Mouse (Mus musculus) hindbrain, postnatal 0 days (tissue): ENCODE data around the gene Grik1. TPM values are rescaled to one million over a fixed set of nuclear protein-coding genes. Genes with fewer than 3 reads are reported as not detected.

Experiments used
- ATAC-seq: fragments of 200-750 bp; cut with Nextera tagmentation; 2 replicates; pipeline ENCODE4 v1.8.0; 2017; ENCODE audit warnings: mild to moderate bottlenecking, moderate TSS enrichment, moderate library complexity
- DNase-seq: peaks from one replicate; pipeline ENCODE4 v3.0.0-alpha.2; 2015; ENCODE audit warnings: low spot score
- H3K27ac ChIP-seq: fragments of 300-500 bp; sonication (generic); 2 replicates; pipeline ENCODE4 v1.5.1; 2014; ENCODE audit warnings: mild to moderate bottlenecking
- H3K27me3 ChIP-seq: fragments of 300-500 bp; sonication (generic); 2 replicates; pipeline ENCODE4 v1.6.1; 2014; ENCODE audit warnings: low read length, mixed read lengths; ENCODE audit not compliant: insufficient read depth
- H3K36me3 ChIP-seq: fragments of 300-500 bp; sonication (generic); 2 replicates; pipeline ENCODE4 v1.6.1; 2014; ENCODE audit warnings: low read length, mixed read lengths; ENCODE audit not compliant: insufficient read depth
- H3K4me1 ChIP-seq: fragments of 300-500 bp; sonication (generic); 2 replicates; pipeline ENCODE4 v1.6.1; 2014; ENCODE audit warnings: antibody characterized with exemption, low read length, mixed read lengths; ENCODE audit not compliant: insufficient read depth
- H3K4me2 ChIP-seq: fragments of 300-500 bp; sonication (generic); 2 replicates; pipeline ENCODE4 v1.6.1; 2014; ENCODE audit warnings: low read depth, mild to moderate bottlenecking, low read length, moderate library complexity, mixed read lengths
- H3K4me3 ChIP-seq: fragments of 300-500 bp; sonication (generic); 2 replicates; pipeline ENCODE4 v1.5.1; 2014; ENCODE audit warnings: low read length
- H3K9ac ChIP-seq: fragments of 300-500 bp; sonication (generic); replicated peaks from 2 replicates; pipeline ENCODE4 v1.6.1; 2014; ENCODE audit warnings: mild to moderate bottlenecking, low read length, moderate library complexity, mixed read lengths
- H3K9me3 ChIP-seq: fragments of 300-500 bp; sonication (generic); 2 replicates; pipeline ENCODE4 v1.6.1; 2016; ENCODE audit warnings: low read length, mixed read lengths
- CTCF ChIP-seq: IDR thresholded peaks from 2 replicates; pipeline ENCODE4 v1.5.1; 2016; ENCODE audit warnings: antibody characterized with exemption, control low read depth, low read depth
- WGBS: fragments of 180-500 bp; shearing (Covaris S2); extraction: QIAGEN DNeasy Blood & Tissue Kit; methylation state at CpG from one replicate; pipeline ENCODE4 v1.1.7; 2014; 5-methylcytosine and 5-hydroxymethylcytosine counted together
- polyA plus RNA-seq: library from polyadenylated mRNA; unstranded; fragments of >200 nt; fragmentation: Nextera tagmentation; extraction: Ambion mirVana; gene quantifications from 2 replicates; pipeline ENCODE4 v1.2.1, GENCODE M21; 2015
- total RNA-seq: library from RNA; depleted of rRNA; stranded (reverse); fragments of >200 nt; gene quantifications from 2 replicates; pipeline ENCODE4 v1.2.3, GENCODE M21; 2014

Gene Grik1
- total and polyA plus RNA-seq, 2 experiments from 2014 or later: 34.5 to 34.6 TPM

GRCm38 (mm10) chr16:87928671-87929070 is 361.4 kb downstream of the Grik1 start:
- H3K4me1 ChIP-seq: no peaks in the 10 kb centered on the region
- DNase-seq (no peak), ATAC-seq (no peak)
- H3K4me3 ChIP-seq: no peak overlapping the region
- H3K4me2 ChIP-seq: no peak overlapping the region
- no peaks in the 10 kb centered on the region for H3K9me3 ChIP-seq
- no peaks in the 10 kb centered on the region for H3K36me3 ChIP-seq
- TF ChIP-seq CTCF: no peak
- WGBS: 86% methylated on average over 1 of the region's 1 CpGs
- no peak overlapping the region for H3K9ac ChIP-seq
- no peaks in the 10 kb centered on the region for H3K27me3 ChIP-seq
- no peak overlapping the region for H3K27ac ChIP-seq

GRCm38 (mm10) chr16:87917897-87918296 is 372.2 kb downstream of the Grik1 start:
- no peak overlapping the region for H3K4me2 ChIP-seq
- 73% methylated on average over 4 of the region's 4 CpGs for WGBS
- H3K4me3 ChIP-seq: no peak overlapping the region
- no peaks in the 10 kb centered on the region for H3K36me3 ChIP-seq
- TF ChIP-seq CTCF: no peak
- no peaks in the 10 kb centered on the region for H3K9me3 ChIP-seq
- DNase-seq (no peak), ATAC-seq (no peak)
- H3K27ac ChIP-seq: no peak overlapping the region
- H3K4me1 ChIP-seq: peaks cover 11% of the 10 kb centered on the region; the same call in 1 of the 2 replicates
- no peak overlapping the region for H3K9ac ChIP-seq
- H3K27me3 ChIP-seq: no peaks in the 10 kb centered on the region

GRCm38 (mm10) chr16:87917157-87917546 is 372.9 kb downstream of the Grik1 start:
- no peaks in the 10 kb centered on the region for H3K36me3 ChIP-seq
- WGBS: 6% methylated on average over 1 of the region's 1 CpGs
- H3K9ac ChIP-seq: no peak overlapping the region
- H3K27me3 ChIP-seq: no peaks in the 10 kb centered on the region
- no peak overlapping the region for H3K4me2 ChIP-seq
- H3K9me3 ChIP-seq: no peaks in the 10 kb centered on the region
- peak; percentile 56; the same call in 1 of the 2 replicates for ATAC-seq
- no peak overlapping the region for H3K4me3 ChIP-seq
- peaks cover 11% of the 10 kb centered on the region; the same call in 1 of the 2 replicates for H3K4me1 ChIP-seq
- no peak for TF ChIP-seq CTCF
- peak overlapping the region; percentile 51; the same call in 1 of the 2 replicates for H3K27ac ChIP-seq
- peak; percentile 11 for DNase-seq

GRCm38 (mm10) chr16:87916209-87917156 is 373.6 kb downstream of the Grik1 start:
- WGBS: 38% methylated on average over 6 of the region's 6 CpGs
- Histone ChIP-seq H3K4me2 (no peak overlapping the region), H3K36me3 (no peaks in the 10 kb centered on the region), H3K27ac (peak overlapping the region; percentile 51; the same call in 1 of the 2 replicates), H3K4me3 (no peak overlapping the region), H3K27me3 (no peaks in the 10 kb centered on the region), H3K9ac (no peak overlapping the region), H3K9me3 (no peaks in the 10 kb centered on the region), H3K4me1 (peaks cover 11% of the 10 kb centered on the region; the same call in 1 of the 2 replicates)
- 0 out of 2 replicates have a peak, but pooled peaks have one; percentile 35 for ATAC-seq
- peak; percentile 41 for DNase-seq
- TF ChIP-seq CTCF: no peak

GRCm38 (mm10) chr16:87915156-87915555 is 374.9 kb downstream of the Grik1 start:
- 81% methylated on average over 4 of the region's 4 CpGs for WGBS
- Histone ChIP-seq H3K27me3 (no peaks in the 10 kb centered on the region), H3K9ac (no peak overlapping the region), H3K9me3 (no peaks in the 10 kb centered on the region), H3K36me3 (no peaks in the 10 kb centered on the region), H3K4me3 (no peak overlapping the region), H3K27ac (no peak overlapping the region), H3K4me1 (peaks cover 11% of the 10 kb centered on the region; the same call in 1 of the 2 replicates), H3K4me2 (no peak overlapping the region)
- TF ChIP-seq CTCF: no peak
- ATAC-seq (no peak), DNase-seq (no peak)

GRCm38 (mm10) chr16:87913781-87914180 is 376.3 kb downstream of the Grik1 start:
- TF ChIP-seq CTCF: no peak
- Histone ChIP-seq H3K9me3 (no peaks in the 10 kb centered on the region), H3K4me3 (no peak overlapping the region), H3K9ac (no peak overlapping the region), H3K27me3 (no peaks in the 10 kb centered on the region), H3K4me2 (no peak overlapping the region), H3K27ac (no peak overlapping the region), H3K4me1 (peaks cover 11% of the 10 kb centered on the region; the same call in 1 of the 2 replicates), H3K36me3 (no peaks in the 10 kb centered on the region)
- DNase-seq (peak; percentile 26), ATAC-seq (no peak)
- 70% methylated on average over 5 of the region's 5 CpGs for WGBS
